Mouse (Mus musculus) thymus, adult 2 months (tissue): ENCODE measurements around the gene Gstt2.

Experiments
- CTCF ChIP-seq: fragments of 200-500 bp; IDR thresholded peaks from 2 replicates; pipeline ENCODE4 v1.5.1; 2012; ENCODE audit warnings: mild to moderate bottlenecking, control low read depth, low read length, moderate library complexity, borderline replicate concordance; ENCODE audit not compliant: control insufficient read depth, poor library complexity, insufficient read depth; ENCODE audit errors: extremely low read depth
- POLR2A ChIP-seq: fragments of 200-500 bp; IDR thresholded peaks from 2 replicates; pipeline ENCODE4 v1.6.1; 2012; ENCODE audit warnings: mild to moderate bottlenecking, low read length, control low read depth, moderate library complexity; ENCODE audit not compliant: control insufficient read depth, poor library complexity, insufficient read depth; ENCODE audit errors: extremely low read depth

DNA sequence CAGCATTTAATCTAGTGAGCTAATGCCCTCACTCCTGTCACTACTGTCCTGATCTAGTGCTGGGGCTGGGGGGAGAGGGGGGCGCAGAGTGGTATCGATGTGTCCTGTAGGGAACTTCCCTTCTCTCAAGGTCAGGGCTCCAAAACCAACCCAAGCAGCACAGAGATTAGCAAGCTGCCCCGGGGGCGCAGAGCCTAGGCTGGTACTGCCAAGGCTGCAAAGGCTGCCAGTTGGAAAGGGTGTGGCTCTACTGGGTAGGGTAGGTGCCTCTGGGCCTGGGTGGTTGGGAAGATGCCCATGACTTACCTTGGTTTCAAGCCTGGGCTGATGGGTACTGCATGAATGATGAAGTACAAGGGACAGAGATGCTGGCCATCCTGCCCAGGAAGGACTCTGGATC, 20.4 kb upstream of the Gstt2 start:
- TF ChIP-seq POLR2A (no peak), CTCF (no peak)
